Mouse (Mus musculus) intestine, embryonic 16.5 days (tissue): ENCODE measurements at regions not wholly inside any gene's neighbourhood (a gene's known extent, or its start where the extent isn't known, plus 50 kb on each side); places are given as distances from the start of the nearest gene placed in this dataset.
"Not testable (repeated sequence)": the region's sequence is repeated elsewhere in the genome, so short reads cannot be mapped to it uniquely, and the experiment has no call there.

Source experiments
- ATAC-seq: fragments of 200-750 bp; cut with Nextera tagmentation; 2 replicates; pipeline ENCODE4 v1.8.0; 2017; ENCODE audit warnings: moderate TSS enrichment, moderate library complexity
- H3K27ac ChIP-seq: fragments of 300-500 bp; sonication (generic); 2 replicates; pipeline ENCODE4 v1.5.1; 2014; ENCODE audit warnings: mild to moderate bottlenecking, low read length
- H3K27me3 ChIP-seq: fragments of 300-500 bp; sonication (generic); replicated peaks from 2 replicates; pipeline ENCODE4 v1.6.1; 2014; ENCODE audit warnings: low read length, control low read depth, mixed read lengths; ENCODE audit not compliant: control insufficient read depth, insufficient read depth
- H3K36me3 ChIP-seq: fragments of 300-500 bp; sonication (generic); 2 replicates; pipeline ENCODE4 v1.6.1; 2014; ENCODE audit warnings: low read length, control low read depth; ENCODE audit not compliant: control insufficient read depth, insufficient read depth
- H3K4me1 ChIP-seq: fragments of 300-500 bp; sonication (generic); 2 replicates; pipeline ENCODE4 v1.6.1; 2014; ENCODE audit warnings: low read length, control low read depth, mixed read lengths; ENCODE audit not compliant: control insufficient read depth, insufficient read depth
- H3K4me2 ChIP-seq: fragments of 300-500 bp; sonication (generic); 2 replicates; pipeline ENCODE4 v1.6.1; 2014; ENCODE audit warnings: low read depth, low read length, control low read depth
- H3K4me3 ChIP-seq: fragments of 300-500 bp; sonication (generic); 2 replicates; pipeline ENCODE4 v1.5.1; 2014; ENCODE audit warnings: mild to moderate bottlenecking, low read length
- H3K9ac ChIP-seq: fragments of 300-500 bp; sonication (generic); 2 replicates; pipeline ENCODE4 v1.6.1; 2014; ENCODE audit warnings: low read depth, low read length
- H3K9me3 ChIP-seq: fragments of 300-500 bp; sonication (generic); 2 replicates; pipeline ENCODE4 v1.6.1; 2016; ENCODE audit warnings: low read length, control low read depth; ENCODE audit not compliant: control insufficient read depth
- WGBS: fragments of 180-500 bp; shearing (Covaris S2); extraction: QIAGEN DNeasy Blood & Tissue Kit; methylation state at CpG from one replicate; pipeline ENCODE4 v1.1.7; 2014; 5-methylcytosine and 5-hydroxymethylcytosine counted together

- H3K4me2 ChIP-seq, result no peak overlapping the region
- no peak for ATAC-seq
- no peaks in the 10 kb centered on the region for H3K4me1 ChIP-seq
- no peaks in the 10 kb centered on the region for H3K36me3 ChIP-seq
- no peak overlapping the region for H3K9ac ChIP-seq
- no peak overlapping the region for H3K4me3 ChIP-seq
- H3K27me3 ChIP-seq, result no peaks in the 10 kb centered on the region
- H3K9me3 ChIP-seq, result no peaks in the 10 kb centered on the region
- WGBS, result 79% methylated on average over 2 of the region's 2 CpGs
- no peak overlapping the region for H3K27ac ChIP-seq
These were observed 404.2 kb downstream of the 1190002N15Rik start for GRCm38 (mm10) chr9:94133682-94134081.

DNA sequence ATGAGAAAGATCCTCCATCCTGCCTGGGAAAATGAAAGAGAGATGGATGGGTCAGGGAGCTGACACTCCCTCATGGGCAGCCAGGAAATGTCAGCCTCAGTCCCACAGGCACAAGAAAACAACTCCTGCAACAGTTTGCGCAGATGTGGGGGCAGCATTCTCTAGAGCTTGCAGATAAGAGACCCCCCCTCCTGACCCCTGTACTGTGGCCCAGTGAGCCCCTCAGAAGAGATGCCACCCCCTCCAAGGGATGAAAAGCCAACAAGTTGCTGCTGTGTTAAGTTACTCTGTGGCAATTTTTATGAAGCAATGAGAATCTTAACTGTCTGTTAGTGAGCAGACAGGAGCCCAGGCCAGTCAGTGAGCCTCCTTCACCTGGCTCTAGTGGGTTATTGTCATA, 406.5 kb downstream of the 1190002N15Rik start:
- Histone ChIP-seq H3K27ac (no peak overlapping the region), H3K9ac (no peak overlapping the region), H3K9me3 (no peaks in the 10 kb centered on the region), H3K27me3 (no peaks in the 10 kb centered on the region), H3K36me3 (no peaks in the 10 kb centered on the region), H3K4me2 (no peak overlapping the region), H3K4me3 (no peak overlapping the region), H3K4me1 (no peaks in the 10 kb centered on the region)
- no peak for ATAC-seq
- WGBS, result 83% methylated on average over 1 of the region's 1 CpGs

GRCm38 (mm10) chr9:94116961-94117360, 420.9 kb downstream of the 1190002N15Rik start:
- Histone ChIP-seq H3K9me3 (no peaks in the 10 kb centered on the region), H3K4me2 (no peak overlapping the region), H3K27me3 (no peaks in the 10 kb centered on the region), H3K36me3 (no peaks in the 10 kb centered on the region), H3K4me1 (no peaks in the 10 kb centered on the region), H3K4me3 (no peak overlapping the region), H3K27ac (no peak overlapping the region), H3K9ac (no peak overlapping the region)
- ATAC-seq, result no peak
- 93% methylated on average over 5 of the region's 5 CpGs for WGBS

DNA sequence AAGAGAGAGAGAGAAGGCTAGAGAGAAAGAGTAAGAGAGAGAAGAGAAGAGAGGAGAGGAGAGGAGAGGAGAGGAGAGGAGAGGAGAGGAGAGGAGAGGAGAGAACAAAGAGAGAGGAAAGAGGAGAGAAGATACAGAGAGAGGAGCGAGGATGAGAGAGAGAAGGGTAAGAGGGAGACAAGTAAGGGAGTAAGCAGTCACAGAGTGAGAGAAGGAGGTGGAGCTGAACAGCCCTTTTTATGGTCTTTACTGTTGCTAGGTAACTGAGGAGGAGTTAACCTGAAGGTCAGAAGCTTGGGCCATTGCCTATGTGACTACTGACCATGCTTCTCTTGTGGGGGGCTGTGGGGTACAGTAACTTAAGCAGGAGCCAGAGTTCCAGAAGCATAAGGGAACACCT, 430.2 kb downstream of the 1190002N15Rik start:
- H3K27me3 ChIP-seq, ATAC-seq, H3K36me3 ChIP-seq, H3K4me2 ChIP-seq, H3K4me1 ChIP-seq, H3K9ac ChIP-seq, H3K27ac ChIP-seq, H3K9me3 ChIP-seq, H3K4me3 ChIP-seq: not testable (repeated sequence)
- 86% methylated on average over 1 of the region's 1 CpGs for WGBS

- Histone ChIP-seq H3K9ac (no peak overlapping the region), H3K9me3 (no peaks in the 10 kb centered on the region), H3K4me1 (no peaks in the 10 kb centered on the region), H3K36me3 (no peaks in the 10 kb centered on the region), H3K27me3 (no peaks in the 10 kb centered on the region), H3K4me2 (no peak overlapping the region), H3K4me3 (no peak overlapping the region), H3K27ac (no peak overlapping the region)
- 81% methylated on average over 4 of the region's 4 CpGs for WGBS
- no peak for ATAC-seq
These were observed 433.2 kb downstream of the 1190002N15Rik start for GRCm38 (mm10) chr9:94104669-94105068.

GRCm38 (mm10) chr9:94101958-94102357, 435.9 kb downstream of the 1190002N15Rik start:
- Histone ChIP-seq H3K9ac (no peak overlapping the region), H3K4me3 (no peak overlapping the region), H3K27me3 (no peaks in the 10 kb centered on the region), H3K27ac (no peak overlapping the region), H3K4me2 (no peak overlapping the region), H3K4me1 (no peaks in the 10 kb centered on the region), H3K36me3 (no peaks in the 10 kb centered on the region), H3K9me3 (no peaks in the 10 kb centered on the region)
- WGBS, result 57% methylated on average over 3 of the region's 3 CpGs
- no peak for ATAC-seq

DNA sequence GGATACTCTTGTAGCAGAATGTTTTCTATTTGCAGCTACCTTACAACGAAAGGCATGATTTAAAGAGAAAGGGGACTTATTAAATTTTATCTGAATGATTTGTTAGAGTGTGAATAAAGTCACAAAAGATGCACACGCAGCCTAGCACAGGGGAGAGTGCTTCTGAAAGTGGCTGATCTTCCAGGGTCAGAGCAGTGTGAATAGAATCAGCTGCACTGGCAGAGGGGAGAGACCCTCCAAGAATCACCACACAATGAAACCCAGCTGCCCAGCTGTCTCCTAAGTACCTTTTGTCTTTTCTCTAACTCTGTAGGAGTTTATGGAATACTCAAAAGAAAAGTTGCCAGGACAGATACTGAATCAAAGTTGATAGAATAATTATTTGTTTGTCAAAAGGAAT, 443.1 kb downstream of the 1190002N15Rik start:
- Histone ChIP-seq H3K4me1 (no peaks in the 10 kb centered on the region), H3K27me3 (no peaks in the 10 kb centered on the region), H3K9ac (no peak overlapping the region), H3K27ac (no peak overlapping the region), H3K4me2 (no peak overlapping the region), H3K9me3 (no peaks in the 10 kb centered on the region), H3K4me3 (no peak overlapping the region), H3K36me3 (no peaks in the 10 kb centered on the region)
- ATAC-seq, result no peak
- 76% methylated on average over 2 of the region's 2 CpGs for WGBS

DNA sequence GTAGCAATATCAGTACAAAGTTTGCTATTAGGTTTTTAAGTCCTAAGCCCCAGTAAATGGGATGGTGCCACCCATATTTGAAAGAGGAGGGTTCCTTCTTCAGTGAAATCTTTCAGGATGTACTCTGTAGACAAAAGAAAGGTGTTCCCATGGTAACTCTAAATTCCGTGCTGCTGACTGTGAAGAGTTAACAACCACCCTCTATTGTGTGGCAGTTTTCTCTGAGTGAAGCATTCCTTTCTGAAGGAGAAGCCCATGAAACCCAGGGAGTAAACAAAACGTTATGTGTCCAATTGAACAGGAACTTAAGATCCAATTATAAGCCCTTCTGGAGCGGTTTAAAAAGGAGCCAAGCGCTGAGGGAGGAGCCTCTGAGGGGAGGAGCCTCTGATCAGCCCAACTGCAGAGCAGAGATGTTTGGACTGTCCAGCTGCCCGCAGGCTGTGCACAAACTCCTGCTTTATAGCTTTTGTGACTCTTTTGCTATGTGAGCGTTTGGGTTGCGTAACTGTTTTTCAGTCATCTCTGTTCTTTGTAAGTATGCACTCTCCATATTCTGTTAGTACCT, 446.1 kb downstream of the 1190002N15Rik start:
- no peaks in the 10 kb centered on the region for H3K9me3 ChIP-seq
- no peak overlapping the region for H3K4me2 ChIP-seq
- 42% methylated on average over 7 of the region's 7 CpGs for WGBS
- no peaks in the 10 kb centered on the region for H3K4me1 ChIP-seq
- H3K27ac ChIP-seq, result no peak overlapping the region
- no peak overlapping the region for H3K4me3 ChIP-seq
- H3K36me3 ChIP-seq, result no peaks in the 10 kb centered on the region
- no peak overlapping the region for H3K9ac ChIP-seq
- no peak for ATAC-seq
- H3K27me3 ChIP-seq, result no peaks in the 10 kb centered on the region

DNA sequence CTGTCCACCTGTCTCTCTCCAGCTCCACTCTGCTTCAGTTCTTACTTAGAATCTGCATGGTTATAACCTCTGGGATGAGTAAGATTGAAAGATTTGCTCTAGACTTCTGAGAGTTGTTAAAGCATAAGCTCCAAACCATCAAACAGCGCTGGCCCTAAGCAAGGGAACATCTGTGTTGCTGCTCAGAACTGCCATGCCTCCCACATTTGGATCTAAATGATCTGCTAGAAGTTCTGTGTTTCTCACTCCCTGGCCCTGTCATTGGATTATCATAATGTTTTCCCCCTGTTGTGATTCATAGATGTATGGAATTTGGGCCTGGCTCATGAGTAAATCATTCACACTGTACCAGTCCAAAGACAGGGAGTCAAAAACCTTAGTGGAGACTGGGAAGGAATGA, 448.1 kb downstream of the 1190002N15Rik start:
- Histone ChIP-seq H3K9me3 (no peaks in the 10 kb centered on the region), H3K4me2 (no peak overlapping the region), H3K9ac (no peak overlapping the region), H3K4me1 (no peaks in the 10 kb centered on the region), H3K27me3 (no peaks in the 10 kb centered on the region), H3K4me3 (no peak overlapping the region), H3K36me3 (no peaks in the 10 kb centered on the region), H3K27ac (no peak overlapping the region)
- no peak for ATAC-seq
- 70% methylated on average over 1 of the region's 1 CpGs for WGBS

DNA sequence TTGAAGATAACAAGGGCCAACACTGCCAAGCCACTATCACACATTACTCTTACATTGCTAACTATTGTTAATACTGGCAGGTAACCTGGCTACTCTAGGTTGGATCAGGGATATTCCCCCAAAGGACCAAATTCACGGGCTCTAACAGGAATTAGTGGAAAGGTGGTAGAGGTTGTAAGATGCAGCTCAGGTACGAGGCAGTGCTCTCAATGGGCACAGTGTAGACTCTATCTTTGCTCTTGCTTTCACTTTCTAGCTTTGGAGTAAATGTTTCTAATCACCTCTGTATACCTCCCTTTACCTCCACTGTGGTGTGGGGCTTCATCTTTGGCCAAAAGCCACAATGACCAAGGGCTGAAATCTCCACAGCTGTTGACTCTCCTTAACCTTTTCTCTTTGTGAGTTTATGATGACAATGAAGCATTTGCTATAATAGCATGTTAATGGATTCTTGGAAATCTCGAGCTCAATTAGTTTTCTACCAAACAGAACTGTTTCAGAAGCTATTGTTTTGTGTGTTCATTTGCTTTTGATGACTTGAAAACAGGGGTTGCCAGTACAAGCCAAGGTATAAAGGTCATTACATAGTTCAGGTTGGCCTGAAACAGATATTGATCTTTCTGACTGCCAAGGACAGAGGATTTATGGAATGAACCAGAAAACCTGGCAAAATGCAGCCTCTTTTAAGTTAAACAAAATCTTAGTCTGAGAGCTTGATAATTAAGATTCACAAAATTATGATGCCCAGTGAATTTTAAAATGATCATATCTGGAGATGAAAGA, 454.1 kb downstream of the 1190002N15Rik start:
- Histone ChIP-seq H3K4me1 (no peaks in the 10 kb centered on the region), H3K9ac (no peak overlapping the region), H3K27ac (no peak overlapping the region), H3K4me2 (no peak overlapping the region), H3K4me3 (no peak overlapping the region), H3K36me3 (no peaks in the 10 kb centered on the region), H3K9me3 (no peaks in the 10 kb centered on the region), H3K27me3 (no peaks in the 10 kb centered on the region)
- 79% methylated on average over 3 of the region's 3 CpGs for WGBS
- ATAC-seq, result no peak
